Mouse (Mus musculus): ENCODE measurements around the gene Tmem184b.

GRCm38 (mm10) chr15:79441331-79442256, 38.2 kb upstream of the Tmem184b start:
- 0 out of 2 replicates have a peak, but pooled peaks have one; percentile 19 for TF ChIP-seq POLR2A (IDR thresholded peaks at IDR 0.05; ENCODE audit: insufficient read depth, low read depth, low read length)
- TF ChIP-seq CTCF (IDR thresholded peaks at IDR 0.05) = no peak

Data from heart, adult 2 months (tissue).